Mouse (Mus musculus) brain, embryonic 14.5 days (tissue): ENCODE data around the gene Efnb3.
A peak's percentile ranks its signal among the peaks of the same experiment; 100 is the strongest.

Source experiments
- CTCF ChIP-seq: fragments of 200-500 bp; IDR thresholded peaks from 2 replicates; pipeline ENCODE4 v1.5.1; 2012; ENCODE audit warnings: inconsistent platforms, mild to moderate bottlenecking, moderate library complexity, borderline replicate concordance; ENCODE audit not compliant: insufficient read depth, insufficient read length; ENCODE audit errors: extremely low read depth
- POLR2A ChIP-seq: fragments of 200-500 bp; IDR thresholded peaks from 2 replicates; pipeline ENCODE4 v1.6.1; 2012; ENCODE audit warnings: mild to moderate bottlenecking, inconsistent platforms, borderline replicate concordance; ENCODE audit not compliant: poor library complexity, insufficient read depth, insufficient read length, severe bottlenecking; ENCODE audit errors: extremely low read depth

DNA sequence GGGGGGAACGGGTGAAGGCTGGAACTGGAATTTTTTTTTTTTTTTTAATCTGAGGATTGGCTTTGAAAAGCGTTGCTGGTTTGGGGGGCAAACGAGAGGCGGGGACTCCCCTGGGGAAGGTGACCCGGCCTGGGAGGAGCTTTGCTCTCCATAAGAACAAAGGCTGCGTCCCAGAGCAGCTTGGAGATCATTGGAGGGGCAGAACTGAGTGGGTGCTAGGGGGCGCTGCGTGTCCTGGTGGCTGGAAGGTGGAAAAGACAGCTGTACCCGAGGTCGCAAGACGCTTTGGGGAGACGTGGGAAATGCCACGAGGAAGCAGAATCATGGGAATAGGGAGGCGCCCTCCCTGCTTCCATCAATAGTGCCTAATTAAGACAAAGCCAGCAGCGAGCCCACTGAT lies 12.9 kb downstream of the Efnb3 start:
- TF ChIP-seq POLR2A: no peak
- TF ChIP-seq CTCF: peak; percentile 49
